Mouse (Mus musculus): ENCODE data around the gene Chpf2. TPM values are rescaled to one million over a fixed set of nuclear protein-coding genes. Genes with fewer than 3 reads are reported as not detected.
"Not testable (repeated sequence)": the region's sequence is repeated elsewhere in the genome, so short reads cannot be mapped to it uniquely, and the experiment has no call there.

Chpf2 gene
- 14.8 and 19.7 TPM in 2 replicates for polyA plus RNA-seq (2016; fragmentation: Nextera tagmentation; extraction: Ambion mirVana)

DNA sequence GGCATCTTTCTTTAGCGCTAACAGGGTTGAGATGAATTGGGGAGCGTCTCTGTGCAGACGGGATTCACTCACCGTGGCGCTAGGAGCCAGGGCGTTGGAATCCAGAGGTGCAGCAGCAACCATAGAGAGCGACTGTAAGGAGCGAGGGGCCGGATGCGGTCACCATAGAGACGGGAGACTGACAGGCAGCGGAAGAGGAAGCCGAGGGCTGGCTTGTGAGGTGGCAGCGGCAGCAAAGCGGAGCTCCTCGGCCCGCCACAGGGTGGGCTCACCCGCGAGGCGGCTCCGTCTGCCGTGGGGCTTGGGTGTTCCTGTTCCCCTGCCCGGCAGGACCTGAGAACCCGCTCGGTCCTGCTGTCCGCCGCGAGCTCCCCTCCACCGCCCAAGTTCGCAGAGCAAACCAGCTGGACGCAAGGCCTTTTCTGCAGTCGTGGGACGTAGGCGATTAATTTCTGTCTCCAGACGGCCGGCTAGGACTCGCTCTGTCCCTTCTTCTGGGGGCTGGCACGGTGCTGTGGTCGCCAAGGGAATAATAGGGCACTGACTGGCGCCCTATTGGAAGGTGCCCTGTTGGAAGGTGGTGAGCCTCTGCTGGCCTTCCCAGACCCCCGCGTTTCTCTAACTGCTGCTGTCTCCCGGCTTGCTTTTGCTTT is at the start of gene Chpf2:
Chpf2 (plus strand) TSS at position 195 of the 653 bp plus-strand sequence.
- Histone ChIP-seq H3K9me3 (replicated peaks) (no peaks in the 10 kb centered on the region), H3K27ac (replicated peaks) (peak within 1 kb of the TSS; percentile 87), H3K4me1 (peaks cover 42% of the 10 kb centered on the region), H3K4me3 (peak within 1 kb of the TSS; percentile 94), H3K36me3 (peaks cover 31% of the 10 kb centered on the region), H3K27me3 (ENCODE audit: low read depth, poor library complexity, severe bottlenecking) (peaks cover 11% of the 10 kb centered on the region; the same call in 1 of the 2 replicates)
- WGBS, result under 1% methylated on average over 43 of the region's 43 CpGs
- peak; percentile 89 for DNase-seq (ENCODE audit: low spot score)

DNA sequence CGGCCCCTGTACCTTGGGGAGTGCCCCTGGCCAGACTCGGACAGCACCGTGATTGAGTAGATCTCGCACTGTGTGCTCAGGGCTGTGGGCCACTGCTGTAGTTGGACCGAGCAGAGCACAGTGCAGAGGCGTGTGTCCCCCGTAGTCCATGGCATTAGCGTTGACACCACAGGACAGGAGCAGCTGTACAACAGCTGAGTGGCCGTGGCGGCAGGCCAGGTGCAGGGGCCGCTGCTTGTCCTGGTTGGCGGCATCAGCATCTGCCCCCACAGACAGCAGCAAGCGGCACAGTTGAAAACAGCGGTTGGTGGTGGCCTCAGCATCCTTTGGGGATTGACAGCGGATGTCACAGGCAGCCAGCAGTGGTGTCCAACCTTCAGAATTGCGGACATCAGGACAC is 48.9 kb upstream of the Chpf2 start:
- WGBS, result 75% methylated on average over 16 of the region's 16 CpGs
- Histone ChIP-seq H3K27ac (replicated peaks) (no peak overlapping the region), H3K36me3 (no peaks in the 10 kb centered on the region), H3K4me1 (peaks cover 20% of the 10 kb centered on the region), H3K9me3 (replicated peaks) (no peaks in the 10 kb centered on the region), H3K27me3 (ENCODE audit: low read depth, poor library complexity, severe bottlenecking) (peaks cover 18% of the 10 kb centered on the region), H3K4me3 (no peak overlapping the region)
- DNase-seq (ENCODE audit: low spot score), result no peak

DNA sequence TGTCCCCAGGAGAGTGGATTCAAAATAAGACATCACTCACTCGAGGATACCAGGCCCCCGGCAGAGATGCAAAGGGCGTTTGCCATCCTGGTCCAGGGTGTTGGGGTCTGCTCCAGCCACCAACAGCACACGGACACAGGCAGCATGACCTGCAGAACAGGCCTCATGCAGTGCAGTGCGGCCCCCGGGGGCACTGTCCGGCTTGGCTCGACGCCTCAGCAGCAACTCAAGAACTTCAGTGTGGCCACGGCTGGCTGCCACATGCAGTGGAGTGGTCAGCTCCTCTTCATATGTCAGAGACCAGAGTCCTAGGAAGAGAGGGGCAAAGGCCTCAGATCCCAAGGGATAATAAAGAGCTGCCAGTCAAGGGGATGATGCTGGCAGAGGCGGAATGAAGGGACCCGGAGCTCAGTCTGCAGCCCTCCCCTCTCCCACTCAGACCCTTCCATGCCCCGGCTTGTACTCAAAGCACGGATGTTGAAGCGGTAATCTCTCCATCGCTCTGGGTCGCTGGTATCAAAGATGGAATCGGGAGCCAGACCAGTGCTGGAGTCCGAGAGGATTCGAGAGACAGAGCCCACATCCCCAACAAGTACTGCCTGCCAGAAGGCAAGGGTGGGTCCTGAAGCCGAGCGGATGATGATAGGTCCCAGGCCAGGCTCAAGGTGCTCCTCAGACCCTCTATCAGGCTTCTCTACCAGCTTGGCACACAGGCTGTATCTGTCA is 46.8 kb upstream of the Chpf2 start:
- Histone ChIP-seq H3K4me1 (peaks cover 20% of the 10 kb centered on the region; the same call in 1 of the 2 replicates), H3K4me3 (no peak overlapping the region), H3K27ac (replicated peaks) (no peak overlapping the region; the same call in 1 of the 2 replicates), H3K36me3 (no peaks in the 10 kb centered on the region), H3K27me3 (ENCODE audit: low read depth, poor library complexity, severe bottlenecking) (0 out of 2 replicates have a peak, but pooled peaks cover 6% of the 10 kb centered on the region), H3K9me3 (replicated peaks) (no peaks in the 10 kb centered on the region)
- WGBS, result 82% methylated on average over 22 of the region's 22 CpGs
- no peak for DNase-seq (ENCODE audit: low spot score)

DNA sequence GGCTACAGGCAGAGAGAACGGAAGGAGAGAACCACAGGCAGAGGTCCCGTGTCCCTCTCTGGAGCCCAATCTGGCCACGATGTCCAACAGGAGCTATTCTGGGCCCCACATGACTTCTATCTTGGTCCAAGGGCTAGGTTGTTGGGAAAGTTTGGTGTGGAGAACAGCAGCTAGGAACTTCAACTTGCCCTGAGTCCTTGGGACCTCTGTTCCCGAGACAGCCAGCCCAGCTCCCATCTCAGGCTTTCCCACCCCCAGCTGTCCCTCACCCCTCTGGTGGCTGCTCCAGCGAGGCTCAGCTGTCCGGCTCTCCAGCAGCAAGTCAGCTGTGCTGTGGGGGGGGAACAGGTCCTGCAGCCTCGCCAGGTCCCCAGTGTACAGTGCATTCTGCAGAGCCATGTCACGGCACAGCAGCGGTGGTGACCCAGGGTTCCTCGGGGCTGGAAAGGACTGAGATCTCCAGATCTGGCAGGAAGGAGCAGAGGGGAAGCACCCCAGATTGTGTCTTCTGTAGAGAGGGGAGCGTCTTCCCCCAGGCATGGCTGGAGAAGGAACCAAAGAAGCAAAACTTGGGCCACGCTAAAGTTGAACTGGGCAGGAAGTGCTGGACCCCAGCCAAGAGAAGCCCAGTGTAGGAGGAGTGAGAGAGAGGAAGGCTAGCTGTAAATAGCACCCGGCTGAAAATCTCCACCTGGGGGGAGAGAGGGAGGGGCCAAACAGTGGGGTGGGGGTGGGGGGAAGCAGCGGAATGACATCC is 46.0 kb upstream of the Chpf2 start, which contains the start of gene Asb10:
Asb10 (minus strand) TSS at position 592 of the 757 bp plus-strand sequence.
- Histone ChIP-seq H3K27ac (replicated peaks) (no peak within 1 kb of the TSS; the same call in 1 of the 2 replicates), H3K36me3 (no peaks in the 10 kb centered on the region), H3K4me3 (no peak within 1 kb of the TSS), H3K27me3 (ENCODE audit: low read depth, poor library complexity, severe bottlenecking) (0 out of 2 replicates have a peak, but pooled peaks cover 6% of the 10 kb centered on the region), H3K9me3 (replicated peaks) (no peaks in the 10 kb centered on the region), H3K4me1 (peaks cover 20% of the 10 kb centered on the region; the same call in 1 of the 2 replicates)
- WGBS, result 52% methylated on average over 14 of the region's 14 CpGs
- no peak for DNase-seq (ENCODE audit: low spot score)

DNA sequence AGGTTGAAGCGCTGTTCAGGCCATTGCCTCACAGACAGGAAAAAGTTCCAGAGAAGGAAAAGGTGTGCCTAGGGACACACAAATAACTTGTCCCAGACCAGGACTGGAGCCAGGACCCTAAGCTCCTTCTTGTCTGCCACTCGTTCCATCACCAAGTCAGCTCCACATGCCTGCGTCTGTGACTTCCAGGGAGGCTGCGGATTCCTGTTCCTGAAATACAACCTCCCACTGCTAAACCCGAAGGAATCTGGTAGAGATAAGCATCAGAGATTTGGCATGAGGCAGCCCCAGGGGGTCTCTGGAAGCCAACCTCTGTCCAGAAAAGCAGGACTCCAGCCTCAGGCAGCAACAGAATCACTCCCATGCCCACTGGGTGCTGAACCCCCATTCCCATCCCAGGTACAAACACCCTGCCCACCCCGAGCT is 45.4 kb upstream of the Chpf2 start:
- Histone ChIP-seq H3K4me3 (no peak overlapping the region), H3K36me3 (no peaks in the 10 kb centered on the region), H3K27me3 (ENCODE audit: low read depth, poor library complexity, severe bottlenecking) (0 out of 2 replicates have a peak, but pooled peaks cover 6% of the 10 kb centered on the region), H3K27ac (replicated peaks) (no peak overlapping the region), H3K4me1 (peaks cover 20% of the 10 kb centered on the region; the same call in 1 of the 2 replicates), H3K9me3 (replicated peaks) (no peaks in the 10 kb centered on the region)
- DNase-seq (ENCODE audit: low spot score), result no peak
- WGBS, result 49% methylated on average over 6 of the region's 6 CpGs

DNA sequence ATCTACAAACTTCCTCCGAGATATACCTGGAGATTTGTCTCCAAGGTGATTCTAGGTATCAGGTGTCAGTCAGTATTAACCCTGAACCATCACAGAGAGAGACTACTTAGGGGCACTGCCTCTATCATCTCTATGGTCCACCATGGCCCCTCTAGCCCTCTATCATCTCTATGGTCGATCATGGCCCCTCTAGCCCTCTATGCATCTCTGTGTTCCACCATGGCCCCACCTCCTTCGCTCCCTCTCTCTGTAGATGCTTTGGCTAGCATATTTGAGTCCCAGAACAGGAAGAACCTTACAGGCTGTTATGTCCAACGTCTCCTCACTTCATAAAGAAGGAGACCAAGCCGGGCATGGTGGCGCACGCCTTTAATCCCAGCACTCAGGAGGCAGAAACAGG is 43.9 kb upstream of the Chpf2 start:
- H3K4me1 ChIP-seq, result peaks cover 16% of the 10 kb centered on the region; the same call in 1 of the 2 replicates
- 0 out of 2 replicates have a peak, but pooled peaks cover 9% of the 10 kb centered on the region for H3K27me3 ChIP-seq (ENCODE audit: low read depth, poor library complexity, severe bottlenecking)
- no peaks in the 10 kb centered on the region for H3K9me3 ChIP-seq (replicated peaks)
- H3K4me3 ChIP-seq, result no peak overlapping the region
- 80% methylated on average over 7 of the region's 7 CpGs for WGBS
- no peak overlapping the region for H3K27ac ChIP-seq (replicated peaks)
- no peak for DNase-seq (ENCODE audit: low spot score)
- no peaks in the 10 kb centered on the region for H3K36me3 ChIP-seq

DNA sequence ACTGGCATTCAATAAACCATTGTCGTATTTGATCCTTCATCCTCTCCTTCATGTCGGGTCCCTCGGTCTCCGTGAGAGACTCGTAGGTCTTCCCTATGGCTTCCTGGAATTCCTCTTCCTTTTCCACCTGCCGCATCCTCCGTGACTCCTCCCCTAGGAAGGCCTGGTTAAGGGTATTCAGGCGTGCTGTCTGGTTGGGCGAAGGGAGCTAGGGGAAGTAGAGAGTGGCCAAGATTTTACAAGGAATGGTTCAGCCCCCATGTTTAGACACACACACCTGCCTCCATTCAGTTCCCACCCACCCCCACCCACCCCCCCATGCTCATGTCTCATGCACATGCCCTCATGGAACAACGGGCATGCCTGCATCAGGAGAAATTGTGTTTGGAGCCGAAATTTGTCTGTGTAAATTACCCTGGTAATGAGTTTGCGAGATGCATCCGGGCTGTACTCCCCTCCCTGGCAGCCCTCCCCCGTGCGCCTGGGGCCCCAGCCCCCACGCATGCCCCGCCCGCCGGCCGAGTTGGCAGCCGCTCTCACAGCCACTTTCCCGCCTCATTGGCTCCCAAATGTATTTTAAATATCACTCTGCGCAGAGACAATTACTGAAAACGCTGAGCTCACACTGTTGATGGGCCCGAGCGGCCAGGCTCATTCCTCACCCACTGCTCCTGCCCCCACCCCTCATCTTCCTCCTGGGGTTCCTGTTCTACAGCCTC is 35.8 kb upstream of the Chpf2 start:
- Histone ChIP-seq H3K36me3 (no peaks in the 10 kb centered on the region), H3K9me3 (replicated peaks) (no peaks in the 10 kb centered on the region), H3K4me1 (peaks cover 12% of the 10 kb centered on the region), H3K4me3 (peak overlapping the region; percentile 21; the same call in 1 of the 2 replicates), H3K27ac (replicated peaks) (0 out of 2 replicates have a peak overlapping the region, but pooled peaks have one; percentile 55), H3K27me3 (ENCODE audit: low read depth, poor library complexity, severe bottlenecking) (peaks cover 31% of the 10 kb centered on the region)
- no peak for DNase-seq (ENCODE audit: low spot score)
- 35% methylated on average over 26 of the region's 26 CpGs for whole genome bisulfite sequencing

DNA sequence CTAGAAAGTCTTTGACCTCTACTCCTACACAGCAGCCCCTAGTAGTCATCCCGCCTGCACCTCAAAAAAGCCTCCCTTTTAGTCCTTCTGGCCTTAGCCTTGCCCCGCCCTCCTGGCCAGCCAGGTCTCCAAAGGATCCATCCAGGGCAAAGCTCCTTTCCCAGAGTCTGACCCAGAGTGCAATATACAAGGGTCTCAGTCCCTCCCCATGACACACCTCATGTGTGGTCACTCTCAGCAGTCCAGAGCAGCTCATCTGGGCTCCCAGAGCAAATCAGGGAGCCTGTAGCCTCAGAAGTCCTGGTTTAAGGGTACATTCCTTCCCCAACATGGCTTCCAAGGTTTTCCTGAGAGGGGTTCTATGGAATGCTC is 35.2 kb upstream of the Chpf2 start:
- Histone ChIP-seq H3K27ac (replicated peaks) (0 out of 2 replicates have a peak overlapping the region, but pooled peaks have one; percentile 55), H3K4me3 (no peak overlapping the region; the same call in 1 of the 2 replicates), H3K9me3 (replicated peaks) (no peaks in the 10 kb centered on the region), H3K4me1 (peaks cover 12% of the 10 kb centered on the region), H3K36me3 (no peaks in the 10 kb centered on the region), H3K27me3 (ENCODE audit: low read depth, poor library complexity, severe bottlenecking) (peaks cover 31% of the 10 kb centered on the region)
- whole genome bisulfite sequencing, result 47% methylated on average over 2 of the region's 2 CpGs
- no peak for DNase-seq (ENCODE audit: low spot score)

DNA sequence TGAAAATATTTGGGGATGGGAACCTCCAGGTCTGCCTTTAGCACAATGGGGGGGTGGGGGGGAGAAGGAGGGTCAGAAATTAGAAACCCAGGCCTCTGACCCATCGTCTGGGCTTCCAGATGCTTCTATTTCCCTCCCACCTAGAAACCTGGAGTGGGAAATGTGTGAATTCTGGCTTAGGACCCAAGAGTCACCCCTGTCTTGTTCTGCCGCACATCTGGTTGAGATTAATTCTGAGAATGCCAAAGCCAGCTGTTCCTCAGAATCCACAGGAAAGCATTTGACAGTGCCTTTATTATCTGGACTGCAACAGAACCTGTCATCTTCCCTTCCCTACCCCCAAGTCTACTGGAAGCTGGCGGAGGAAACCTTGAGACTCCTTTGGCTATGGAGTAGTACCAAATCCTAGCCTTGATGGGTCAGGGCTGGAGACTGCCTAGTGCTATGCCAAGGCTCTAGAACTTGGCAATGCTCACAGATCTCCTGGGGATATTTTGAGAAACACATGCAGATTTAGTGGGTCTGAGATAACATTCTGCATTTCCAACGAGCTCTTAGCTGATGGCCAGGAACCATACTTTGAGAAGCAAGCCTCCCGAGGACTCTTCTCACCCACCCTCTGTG is 32.8 kb upstream of the Chpf2 start:
- no peaks in the 10 kb centered on the region for H3K9me3 ChIP-seq (replicated peaks)
- H3K4me1 ChIP-seq, result peaks cover 12% of the 10 kb centered on the region
- no peaks in the 10 kb centered on the region for H3K36me3 ChIP-seq
- peaks cover 28% of the 10 kb centered on the region for H3K27me3 ChIP-seq (ENCODE audit: low read depth, poor library complexity, severe bottlenecking)
- no peak overlapping the region for H3K27ac ChIP-seq (replicated peaks)
- no peak overlapping the region for H3K4me3 ChIP-seq
- 83% methylated on average over 5 of the region's 5 CpGs for WGBS
- no peak for DNase-seq (ENCODE audit: low spot score)

DNA sequence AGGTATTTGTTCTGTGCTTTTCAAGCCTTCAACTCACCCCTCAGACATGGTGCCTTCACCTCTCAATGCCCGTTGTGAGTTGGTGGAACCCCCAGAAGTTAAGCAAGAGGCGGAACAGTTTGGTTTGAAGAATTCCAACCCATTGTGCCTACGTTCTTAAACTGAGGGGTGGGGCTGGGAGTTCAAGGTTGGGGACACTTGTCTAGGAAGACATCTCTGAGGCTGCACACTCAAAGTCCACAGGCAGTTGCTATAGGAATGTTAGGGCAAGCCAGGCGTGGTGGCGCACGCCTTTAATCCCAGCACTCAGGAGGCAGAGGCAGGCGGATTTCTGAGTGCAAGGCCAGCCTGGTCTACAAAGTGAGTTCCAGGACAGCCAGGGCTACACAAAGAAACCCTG is 31.2 kb upstream of the Chpf2 start:
- not testable (repeated sequence) for H3K36me3 ChIP-seq; H3K27ac ChIP-seq (replicated peaks); H3K4me3 ChIP-seq; DNase-seq (ENCODE audit: low spot score); H3K9me3 ChIP-seq (replicated peaks)
- Histone ChIP-seq H3K27me3 (ENCODE audit: low read depth, poor library complexity, severe bottlenecking) (peaks cover 17% of the 10 kb centered on the region), H3K4me1 (peaks cover 10% of the 10 kb centered on the region)
- 91% methylated on average over 7 of the region's 7 CpGs for WGBS

DNA sequence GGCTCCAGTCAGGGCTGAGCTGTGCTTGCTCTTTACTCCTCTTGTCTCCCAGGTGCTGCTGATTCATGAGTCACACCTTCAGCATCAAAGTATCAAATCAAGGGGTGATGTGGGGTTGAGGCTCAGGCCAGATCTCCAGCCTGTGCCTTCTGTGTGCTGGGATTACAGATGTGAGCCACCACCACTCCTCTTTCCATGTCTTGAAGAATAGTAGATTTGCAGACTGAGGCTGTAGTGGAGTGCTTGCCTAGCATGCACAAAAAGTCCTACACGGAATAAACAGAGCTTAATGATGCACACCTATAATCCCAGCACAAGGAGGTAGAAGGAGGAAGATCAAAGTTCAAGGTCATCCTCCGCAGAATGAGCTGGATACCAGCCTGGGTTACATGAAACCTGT is 29.8 kb upstream of the Chpf2 start, which contains the start of gene 4931409K22Rik:
4931409K22Rik (minus strand) TSS at position 101 of the 400 bp plus-strand sequence.
- no peak within 1 kb of the TSS for H3K4me3 ChIP-seq
- H3K4me1 ChIP-seq, result no peaks in the 10 kb centered on the region
- DNase-seq (ENCODE audit: low spot score), result no peak
- H3K36me3 ChIP-seq, result no peaks in the 10 kb centered on the region
- H3K27me3 ChIP-seq (ENCODE audit: low read depth, poor library complexity, severe bottlenecking), result peaks cover 6% of the 10 kb centered on the region; the same call in 1 of the 2 replicates
- no peaks in the 10 kb centered on the region for H3K9me3 ChIP-seq (replicated peaks)
- H3K27ac ChIP-seq (replicated peaks), result no peak within 1 kb of the TSS
- WGBS, result 82% methylated on average over 2 of the region's 2 CpGs

All from midbrain, embryonic 10.5 days (tissue).